Mouse (Mus musculus) gastrocnemius, adult 2 months (tissue): ENCODE data around the gene Gm20388. TPM values are rescaled to one million over a fixed set of nuclear protein-coding genes. Genes with fewer than 3 reads are reported as not detected.

ENCODE experiments used
- DNase-seq: peaks from one replicate; pipeline ENCODE4 v3.0.0; 2022
- H3K27ac ChIP-seq: fragments of 200-600 bp; 2 replicates; pipeline ENCODE4 v1.8.1; 2022; ENCODE audit warnings: mild to moderate bottlenecking
- H3K4me3 ChIP-seq: fragments of 200-600 bp; 2 replicates; pipeline ENCODE4 v1.8.1; 2022; ENCODE audit warnings: mild to moderate bottlenecking, moderate library complexity
- CTCF ChIP-seq: fragments of 200-600 bp; IDR thresholded peaks from 2 replicates; pipeline ENCODE4 v1.8.1; 2022; ENCODE audit warnings: antibody characterized with exemption, mild to moderate bottlenecking, moderate library complexity
- intact Hi-C: fragments of 180-260 bp; cut with DNase I; formaldehyde crosslinking; loops from one replicate; pipeline ENCODE4 v1.15.1; 2025
- total RNA-seq, 2 experiments: library from RNA; stranded (reverse); gene quantifications; 2 replicates each; pipeline ENCODE4 v1.2.3; 2021

The Gm20388 gene
- total RNA-seq, 2 experiments from 2014 or later, result 6.1 to 15.0 TPM

GRCm38 (mm10) chr8:121115136-121115535 is 1204.5 kb downstream of the Gm20388 start:
- TF ChIP-seq CTCF, result no peak
- H3K4me3 ChIP-seq, result no peak overlapping the region
- intact Hi-C loops, result loop anchor here (5.0 kb wide), 1 partner anchor 102 kb away; no protein-coding TSS in a partner anchor
- DNase-seq, result no peak
- no peak overlapping the region for H3K27ac ChIP-seq

GRCm38 (mm10) chr8:121115948-121116347 is 1205.3 kb downstream of the Gm20388 start, which contains the start of gene Foxc2:
TSS of gene Foxc2 (plus strand) at chr8:121116171.
- peak within 1 kb of the TSS; percentile 82 for H3K27ac ChIP-seq
- intact Hi-C loops, result loop anchor here (5.0 kb wide), 1 partner anchor 101 kb away; no protein-coding TSS in a partner anchor
- no peak for TF ChIP-seq CTCF
- peak within 1 kb of the TSS; percentile 85 for H3K4me3 ChIP-seq
- peak; percentile 86 for DNase-seq

- TF ChIP-seq CTCF, result no peak
- peak; percentile 39 for DNase-seq
- H3K4me3 ChIP-seq, result peak overlapping the region; percentile 85
- intact Hi-C loops, result loop anchor here (5.0 kb wide), 1 partner anchor 101 kb away; no protein-coding TSS in a partner anchor
- peak overlapping the region; percentile 82 for H3K27ac ChIP-seq
Observed at GRCm38 (mm10) chr8:121116591-121117185, 1206.0 kb downstream of the Gm20388 start.

- DNase-seq, result no peak
- intact Hi-C loops, result loop anchor here (5.0 kb wide), 1 partner anchor 100 kb away; no protein-coding TSS in a partner anchor
- TF ChIP-seq CTCF, result no peak
- Histone ChIP-seq H3K4me3 (peak overlapping the region; percentile 85), H3K27ac (peak overlapping the region; percentile 82)
Observed at GRCm38 (mm10) chr8:121117186-121117651, 1206.6 kb downstream of the Gm20388 start.

GRCm38 (mm10) chr8:121117906-121118305 is 1207.3 kb downstream of the Gm20388 start:
- intact Hi-C loops, result loop anchor here (5.0 kb wide), 1 partner anchor 99 kb away; no protein-coding TSS in a partner anchor
- H3K4me3 ChIP-seq, result peak overlapping the region; percentile 85
- H3K27ac ChIP-seq, result no peak overlapping the region

GRCm38 (mm10) chr8:121118634-121119420 is 1208.2 kb downstream of the Gm20388 start:
- Histone ChIP-seq H3K27ac (no peak overlapping the region), H3K4me3 (peak overlapping the region; percentile 85)
- no peak for DNase-seq
- intact Hi-C loops, result loop anchor here (5.0 kb wide), 1 partner anchor 98 kb away; no protein-coding TSS in a partner anchor
- TF ChIP-seq CTCF, result no peak

More at GRCm38 (mm10) chr8:121117906-121118305, 1207.3 kb downstream of the Gm20388 start:
- no peak for DNase-seq
- TF ChIP-seq CTCF, result no peak

GRCm38 (mm10) chr8:121119635-121120455 is 1209.2 kb downstream of the Gm20388 start:
- intact Hi-C loops, result loop anchor here (5.0 kb wide), 1 partner anchor 97 kb away; no protein-coding TSS in a partner anchor
- no peak overlapping the region for H3K27ac ChIP-seq
- no peak for TF ChIP-seq CTCF

GRCm38 (mm10) chr8:121120456-121121419 is 1210.1 kb downstream of the Gm20388 start:
- DNase-seq, result no peak
- no peak for TF ChIP-seq CTCF
- Histone ChIP-seq H3K4me3 (no peak overlapping the region), H3K27ac (no peak overlapping the region)
- intact Hi-C loops, result no loop called here

More at GRCm38 (mm10) chr8:121119635-121120455, 1209.2 kb downstream of the Gm20388 start:
- H3K4me3 ChIP-seq, result no peak overlapping the region
- DNase-seq, result no peak

GRCm38 (mm10) chr8:121121704-121122103 is 1211.1 kb downstream of the Gm20388 start:
- TF ChIP-seq CTCF, result no peak
- H3K4me3 ChIP-seq, result no peak overlapping the region
- intact Hi-C loops, result no loop called here
- DNase-seq, result no peak
- no peak overlapping the region for H3K27ac ChIP-seq

- intact Hi-C loops, result no loop called here
- TF ChIP-seq CTCF, result no peak
- Histone ChIP-seq H3K4me3 (no peak overlapping the region), H3K27ac (no peak overlapping the region)
- DNase-seq, result no peak
Observed at GRCm38 (mm10) chr8:121122368-121122767, 1211.7 kb downstream of the Gm20388 start.

GRCm38 (mm10) chr8:121123113-121123512 is 1212.5 kb downstream of the Gm20388 start:
- no peak for TF ChIP-seq CTCF
- no peak for DNase-seq
- intact Hi-C loops, result no loop called here
- Histone ChIP-seq H3K27ac (no peak overlapping the region), H3K4me3 (no peak overlapping the region)
